Mouse (Mus musculus) adrenal gland (tissue): ENCODE measurements around the gene Slc22a14.
"Not testable (repeated sequence)": the region's sequence is repeated elsewhere in the genome, so short reads cannot be mapped to it uniquely, and the experiment has no call there.

Experiments
- intact Hi-C: fragments of 180-260 bp; cut with DNase I; formaldehyde crosslinking; loops from one replicate; pipeline ENCODE4 v1.15.1; 2025

Gene Slc22a14

GRCm38 (mm10) chr9:119265373-119266120 is 99.8 kb downstream of the Slc22a14 start:
- intact Hi-C loops, result not testable (repeated sequence)

- intact Hi-C loops, result no loop called here
Observed at GRCm38 (mm10) chr9:119263067-119263466, 102.3 kb downstream of the Slc22a14 start.

- intact Hi-C loops, result no loop called here
Observed at GRCm38 (mm10) chr9:119260825-119261224, 104.5 kb downstream of the Slc22a14 start.

GRCm38 (mm10) chr9:119258785-119259184 is 106.6 kb downstream of the Slc22a14 start:
- intact Hi-C loops, result no loop called here

- intact Hi-C loops, result no loop called here
Observed at GRCm38 (mm10) chr9:119258128-119258527, 107.2 kb downstream of the Slc22a14 start.

GRCm38 (mm10) chr9:119256161-119256560 is 109.2 kb downstream of the Slc22a14 start:
- intact Hi-C loops, result no loop called here

GRCm38 (mm10) chr9:119255096-119255495 is 110.3 kb downstream of the Slc22a14 start:
- intact Hi-C loops, result no loop called here

GRCm38 (mm10) chr9:119254187-119254586 is 111.2 kb downstream of the Slc22a14 start:
- intact Hi-C loops, result no loop called here

GRCm38 (mm10) chr9:119247996-119248395 is 117.4 kb downstream of the Slc22a14 start:
- intact Hi-C loops, result no loop called here

- intact Hi-C loops, result no loop called here
Observed at GRCm38 (mm10) chr9:119246826-119247225, 118.5 kb downstream of the Slc22a14 start.

- intact Hi-C loops, result no loop called here
Observed at GRCm38 (mm10) chr9:119243981-119244380, 121.4 kb downstream of the Slc22a14 start.

- intact Hi-C loops, result no loop called here
Observed at GRCm38 (mm10) chr9:119241169-119241865, 124.0 kb downstream of the Slc22a14 start.

- intact Hi-C loops, result no loop called here
Observed at GRCm38 (mm10) chr9:119240286-119240997, 124.9 kb downstream of the Slc22a14 start.

- intact Hi-C loops, result no loop called here
Observed at GRCm38 (mm10) chr9:119239274-119239673, 126.1 kb downstream of the Slc22a14 start.

GRCm38 (mm10) chr9:119238796-119239195 is 126.6 kb downstream of the Slc22a14 start:
- intact Hi-C loops, result no loop called here

GRCm38 (mm10) chr9:119231552-119231951 is 133.8 kb downstream of the Slc22a14 start:
- intact Hi-C loops, result no loop called here

GRCm38 (mm10) chr9:119230829-119231228 is 134.5 kb downstream of the Slc22a14 start:
- intact Hi-C loops, result no loop called here

GRCm38 (mm10) chr9:119220249-119220648 is 145.1 kb downstream of the Slc22a14 start:
- intact Hi-C loops, result no loop called here

- intact Hi-C loops, result no loop called here
Observed at GRCm38 (mm10) chr9:119219667-119220066, 145.7 kb downstream of the Slc22a14 start.

- intact Hi-C loops, result not testable (repeated sequence)
Observed at GRCm38 (mm10) chr9:119215341-119215740, 150.0 kb downstream of the Slc22a14 start.

GRCm38 (mm10) chr9:119214601-119215000 is 150.8 kb downstream of the Slc22a14 start:
- intact Hi-C loops, result no loop called here

- intact Hi-C loops, result no loop called here
Observed at GRCm38 (mm10) chr9:119212996-119213395, 152.4 kb downstream of the Slc22a14 start.
